Mouse (Mus musculus) G1E-ER4 (cell line): ENCODE results near the gene Ncoa5. TPM values are rescaled to one million over a fixed set of nuclear protein-coding genes. Genes with fewer than 3 reads are reported as not detected.

Source experiments
- GATA1 ChIP-seq: IDR thresholded peaks from one replicate; pipeline ENCODE4 v1.8.0; 2012; ENCODE audit warnings: low read length, inconsistent platforms
- polyA plus RNA-seq: library from polyadenylated mRNA; stranded (reverse); fragments of >175 nt; gene quantifications from 2 replicates; pipeline ENCODE4 v1.2.3, GENCODE M21; 2012

Ncoa5 gene
- polyA plus RNA-seq, 1 experiment, result 50.0 TPM

GRCm38 (mm10) chr2:164960716-164961441 is 73.8 kb downstream of the Ncoa5 start, which contains the start of gene Slc12a5:
TSS of gene Slc12a5 (plus strand) at chr2:164960802.
- no peak for TF ChIP-seq GATA1

GRCm38 (mm10) chr2:164957548-164958315 is 76.9 kb downstream of the Ncoa5 start:
- no peak for TF ChIP-seq GATA1

GRCm38 (mm10) chr2:164956195-164956594 is 78.5 kb downstream of the Ncoa5 start:
- TF ChIP-seq GATA1, result no peak

GRCm38 (mm10) chr2:164955725-164956124 is 78.9 kb downstream of the Ncoa5 start:
- TF ChIP-seq GATA1, result no peak

GRCm38 (mm10) chr2:164953224-164953623 is 81.4 kb downstream of the Ncoa5 start:
- no peak for TF ChIP-seq GATA1

- TF ChIP-seq GATA1, result no peak
Measured at GRCm38 (mm10) chr2:164952448-164952847, 82.2 kb downstream of the Ncoa5 start.

GRCm38 (mm10) chr2:164951745-164952144 is 82.9 kb downstream of the Ncoa5 start:
- TF ChIP-seq GATA1, result no peak

- TF ChIP-seq GATA1, result no peak
Measured at GRCm38 (mm10) chr2:164950501-164950900, 84.2 kb downstream of the Ncoa5 start.

Other genes with a start within 250 kb of the Ncoa5 start
- 3.9 and 5.2 TPM in 2 replicates for gene Snx21, start 249.0 kb downstream of the Ncoa5 start, polyA plus RNA-seq
- gene Acot8, start 230.0 kb downstream of the Ncoa5 start, polyA plus RNA-seq, result 34.2 and 58.7 TPM in 2 replicates
- 1.6 TPM in 2 replicates for gene Zswim3, start 229.8 kb downstream of the Ncoa5 start, polyA plus RNA-seq
- 29.9 and 31.4 TPM in 2 replicates for gene Zswim1, start 212.2 kb downstream of the Ncoa5 start, polyA plus RNA-seq
- gene Spata25, start 206.3 kb downstream of the Ncoa5 start, polyA plus RNA-seq, result not detected in 2 replicates
- gene Ctsa, start 202.0 kb downstream of the Ncoa5 start, polyA plus RNA-seq, result 12.4 and 46.9 TPM in 2 replicates
- gene Neurl2, start 201.4 kb downstream of the Ncoa5 start, polyA plus RNA-seq, result 0.08 TPM in 1 of 2 replicates, not detected in the other
- gene Pltp, start 177.2 kb downstream of the Ncoa5 start, polyA plus RNA-seq, result not detected in 2 replicates
- 110 and 119 TPM in 2 replicates for gene Pcif1, start 155.6 kb downstream of the Ncoa5 start, polyA plus RNA-seq
- gene Zfp335, start 123.1 kb downstream of the Ncoa5 start, polyA plus RNA-seq, result 58.2 and 59.2 TPM in 2 replicates
- gene Mmp9, start 94.1 kb downstream of the Ncoa5 start, polyA plus RNA-seq, result 0.03 and 0.05 TPM in 2 replicates
- 0.31 and 0.41 TPM in 2 replicates for gene Slc12a5, start 74.1 kb downstream of the Ncoa5 start, polyA plus RNA-seq
- not detected in 2 replicates for gene Cd40, start 20.8 kb upstream of the Ncoa5 start, polyA plus RNA-seq
- gene 1700025C18Rik, start 55.9 kb upstream of the Ncoa5 start, polyA plus RNA-seq, result not detected in 2 replicates
- not detected in 2 replicates for gene Cdh22, start 200.0 kb upstream of the Ncoa5 start, polyA plus RNA-seq